Mouse (Mus musculus): ENCODE measurements around the gene Acmsd. TPM values are rescaled to one million over a fixed set of nuclear protein-coding genes. Genes with fewer than 3 reads are reported as not detected.

Gene Acmsd
- polyA plus RNA-seq, 1 experiment from 2014 or later, result 9.2 TPM

DNA sequence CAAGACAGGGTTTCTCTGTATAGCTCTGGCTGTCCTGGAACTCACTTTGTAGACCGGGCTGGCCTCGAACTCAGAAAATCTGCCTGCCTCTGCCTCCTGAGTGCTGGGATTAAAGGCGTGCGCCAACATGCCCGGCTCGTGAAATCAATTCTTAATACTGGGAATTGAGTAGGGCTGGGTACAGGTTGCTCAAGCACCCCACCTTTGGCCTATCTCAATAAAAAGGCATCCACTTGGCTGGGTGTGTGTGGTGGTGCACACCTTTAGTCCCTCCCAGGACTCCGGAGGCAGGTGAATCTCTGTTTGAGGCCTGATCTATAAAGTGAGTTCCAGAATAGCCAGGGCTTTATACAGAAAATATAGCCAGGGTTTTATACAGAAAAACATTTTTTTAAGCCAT is 79.5 kb downstream of the Acmsd start:
- no peaks in the 10 kb centered on the region for H3K9me3 ChIP-seq (replicated peaks)
- H3K27ac ChIP-seq, result no peak overlapping the region
- peaks cover 30% of the 10 kb centered on the region for H3K36me3 ChIP-seq
- DNase-seq, result no peak
- no peaks in the 10 kb centered on the region for H3K4me1 ChIP-seq (replicated peaks)
- no peak overlapping the region for H3K4me3 ChIP-seq (replicated peaks)
- WGBS (ENCODE audit: insufficient replicate concordance), result 93% methylated on average over 7 of the region's 7 CpGs
- no peak overlapping the region for H3K9ac ChIP-seq
- ATAC-seq (ENCODE audit: low read depth), result no peak
- H3K4me2 ChIP-seq, result no peak overlapping the region
- no peaks in the 10 kb centered on the region for H3K27me3 ChIP-seq

DNA sequence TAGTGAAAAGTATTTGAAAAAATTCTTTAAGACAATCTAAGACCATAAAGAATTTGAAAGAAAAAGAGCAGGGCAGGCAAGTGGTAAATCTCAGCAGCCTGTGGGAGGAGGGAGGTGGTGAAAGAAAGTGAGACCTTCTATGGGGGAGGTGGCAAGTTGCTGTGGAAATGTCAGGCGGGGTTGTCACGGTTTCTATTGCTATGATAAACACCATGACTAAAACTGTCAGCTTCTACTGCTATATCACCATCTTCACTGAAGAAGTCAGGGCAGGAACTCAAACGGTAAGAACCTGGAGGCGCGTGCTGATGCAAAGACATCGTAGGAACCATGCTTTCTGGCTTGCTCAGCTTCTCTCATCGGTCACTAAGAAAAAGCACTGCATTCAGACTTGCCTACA is 83.7 kb downstream of the Acmsd start:
- no peaks in the 10 kb centered on the region for H3K4me1 ChIP-seq (replicated peaks)
- H3K36me3 ChIP-seq, result peaks cover 5% of the 10 kb centered on the region; the same call in 1 of the 2 replicates
- H3K27me3 ChIP-seq, result no peaks in the 10 kb centered on the region
- no peaks in the 10 kb centered on the region for H3K9me3 ChIP-seq (replicated peaks)
- ATAC-seq (ENCODE audit: low read depth) (no peak), DNase-seq (no peak)
- no peak overlapping the region for H3K27ac ChIP-seq
- no peak overlapping the region for H3K9ac ChIP-seq
- 62% methylated on average over 7 of the region's 7 CpGs for WGBS (ENCODE audit: insufficient replicate concordance)
- no peak overlapping the region for H3K4me3 ChIP-seq (replicated peaks)
- H3K4me2 ChIP-seq, result no peak overlapping the region

DNA sequence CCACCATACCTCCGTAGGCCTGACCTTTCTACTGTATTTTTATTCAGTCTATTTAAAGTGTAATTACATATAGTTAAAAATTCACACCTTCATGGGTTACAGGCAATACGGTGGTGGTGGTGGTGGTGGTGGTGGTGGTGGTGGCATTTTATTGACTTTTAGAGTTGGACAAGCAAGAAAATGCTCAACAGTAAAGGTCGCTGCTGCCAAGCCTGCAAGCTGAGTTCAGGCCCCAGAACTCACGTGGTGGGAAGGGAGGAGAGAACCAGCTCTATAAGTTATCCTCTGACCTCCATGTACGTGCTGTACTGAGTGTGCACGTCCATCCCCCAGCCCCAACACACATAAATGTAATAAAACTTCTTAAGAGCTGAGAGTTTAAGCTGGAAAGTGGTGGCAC is 87.2 kb downstream of the Acmsd start:
- no peaks in the 10 kb centered on the region for H3K36me3 ChIP-seq
- H3K4me2 ChIP-seq, result no peak overlapping the region
- H3K4me3 ChIP-seq (replicated peaks), result no peak overlapping the region
- DNase-seq (no peak), ATAC-seq (ENCODE audit: low read depth) (no peak)
- H3K27me3 ChIP-seq, result no peaks in the 10 kb centered on the region
- 64% methylated on average over 6 of the region's 6 CpGs for WGBS (ENCODE audit: insufficient replicate concordance)
- no peak overlapping the region for H3K27ac ChIP-seq
- H3K9me3 ChIP-seq (replicated peaks), result no peaks in the 10 kb centered on the region
- no peaks in the 10 kb centered on the region for H3K4me1 ChIP-seq (replicated peaks)
- no peak overlapping the region for H3K9ac ChIP-seq

Other genes with a start within 250 kb of the Acmsd start
- gene Tmem163, start 49.9 kb upstream of the Acmsd start, polyA plus RNA-seq (2015; fragmentation: Nextera tagmentation; extraction: Ambion mirVana), result 0.51 and 0.61 TPM in 2 replicates
- gene Ccnt2, start 44.8 kb downstream of the Acmsd start, polyA plus RNA-seq (2015; fragmentation: Nextera tagmentation; extraction: Ambion mirVana), result 28.0 and 32.9 TPM in 2 replicates
- gene Map3k19, start 125.6 kb downstream of the Acmsd start, polyA plus RNA-seq (2015; fragmentation: Nextera tagmentation; extraction: Ambion mirVana), result 0.03 TPM in 1 of 2 replicates, not detected in the other
- gene Rab3gap1, start 139.4 kb downstream of the Acmsd start, polyA plus RNA-seq (2015; fragmentation: Nextera tagmentation; extraction: Ambion mirVana), result 9.1 and 10.6 TPM in 2 replicates